Mouse (Mus musculus) heart, embryonic 11.5 days (tissue): Measurements from ENCODE around the gene Fas. TPM values are rescaled to one million over a fixed set of nuclear protein-coding genes. Genes with fewer than 3 reads are reported as not detected.

ENCODE experiments used
- ATAC-seq: fragments of 200-750 bp; cut with Nextera tagmentation; replicated peaks from 2 replicates; pipeline ENCODE4 v1.8.0; 2017; ENCODE audit warnings: moderate library complexity; ENCODE audit not compliant: insufficient number of reproducible peaks, low FRiP score, low TSS enrichment
- H3K27ac ChIP-seq: fragments of 300-500 bp; sonication (generic); 2 replicates; pipeline ENCODE4 v1.5.1; 2014; ENCODE audit warnings: mild to moderate bottlenecking, low read depth, low read length
- H3K27me3 ChIP-seq: fragments of 300-500 bp; sonication (generic); 2 replicates; pipeline ENCODE4 v1.6.1; 2014; ENCODE audit warnings: mild to moderate bottlenecking, low read length, mixed read lengths; ENCODE audit not compliant: control insufficient read depth, insufficient read depth
- H3K36me3 ChIP-seq: fragments of 300-500 bp; sonication (generic); 2 replicates; pipeline ENCODE4 v1.6.1; 2014; ENCODE audit warnings: mild to moderate bottlenecking, low read length, moderate library complexity, mixed read lengths; ENCODE audit not compliant: control insufficient read depth, insufficient read depth
- H3K4me1 ChIP-seq: fragments of 300-500 bp; sonication (generic); 2 replicates; pipeline ENCODE4 v1.6.1; 2014; ENCODE audit warnings: low read length; ENCODE audit not compliant: control insufficient read depth, insufficient read depth
- H3K4me2 ChIP-seq: fragments of 300-500 bp; sonication (generic); 2 replicates; pipeline ENCODE4 v1.6.1; 2014; ENCODE audit warnings: mild to moderate bottlenecking, moderate library complexity
- H3K4me3 ChIP-seq: fragments of 300-500 bp; sonication (generic); 2 replicates; pipeline ENCODE4 v1.5.1; 2014; ENCODE audit warnings: low read depth, low read length
- H3K9ac ChIP-seq: fragments of 300-500 bp; sonication (generic); 2 replicates; pipeline ENCODE4 v1.6.1; 2014; ENCODE audit warnings: mild to moderate bottlenecking, low read depth, low read length, moderate library complexity
- H3K9me3 ChIP-seq: fragments of 300-500 bp; sonication (generic); replicated peaks from 2 replicates; pipeline ENCODE4 v1.6.1; 2016; ENCODE audit warnings: low read length; ENCODE audit not compliant: control insufficient read depth
- WGBS: fragments of 180-500 bp; shearing (Covaris S2); extraction: QIAGEN DNeasy Blood & Tissue Kit; methylation state at CpG from one replicate; pipeline ENCODE4 v1.1.7; 2014; ENCODE audit not compliant: insufficient replicate concordance; 5-methylcytosine and 5-hydroxymethylcytosine counted together
- polyA plus RNA-seq: library from polyadenylated mRNA; unstranded; fragments of >200 nt; fragmentation: Nextera tagmentation; extraction: Ambion mirVana; gene quantifications from 2 replicates; pipeline ENCODE4 v1.2.1, GENCODE M21; 2014

Fas gene
- polyA plus RNA-seq, 1 experiment from 2014 or later: 2.1 TPM

- H3K27ac ChIP-seq: no peak overlapping the region
- no peaks in the 10 kb centered on the region for H3K9me3 ChIP-seq
- no peak overlapping the region for H3K9ac ChIP-seq
- H3K4me3 ChIP-seq: no peak overlapping the region
- WGBS: 24% methylated on average over 1 of the region's 1 CpGs
- ATAC-seq: no peak
- no peaks in the 10 kb centered on the region for H3K27me3 ChIP-seq
- H3K36me3 ChIP-seq: no peaks in the 10 kb centered on the region
- H3K4me2 ChIP-seq: no peak overlapping the region
- peaks cover 4% of the 10 kb centered on the region; the same call in 1 of the 2 replicates for H3K4me1 ChIP-seq
These were observed 8.1 kb downstream of the Fas start for GRCm38 (mm10) chr19:34298531-34298930.

- Histone ChIP-seq H3K9ac (no peak overlapping the region), H3K36me3 (no peaks in the 10 kb centered on the region), H3K27ac (no peak overlapping the region), H3K9me3 (no peaks in the 10 kb centered on the region), H3K4me3 (no peak overlapping the region), H3K4me1 (peaks cover 4% of the 10 kb centered on the region; the same call in 1 of the 2 replicates), H3K4me2 (no peak overlapping the region), H3K27me3 (no peaks in the 10 kb centered on the region)
- no peak for ATAC-seq
- whole genome bisulfite sequencing: 61% methylated on average over 4 of the region's 4 CpGs
These were observed 8.8 kb downstream of the Fas start for GRCm38 (mm10) chr19:34299229-34299628.

GRCm38 (mm10) chr19:34300430-34300829 is 10.0 kb downstream of the Fas start:
- Histone ChIP-seq H3K27me3 (no peaks in the 10 kb centered on the region), H3K4me3 (no peak overlapping the region), H3K36me3 (no peaks in the 10 kb centered on the region), H3K9ac (no peak overlapping the region), H3K4me1 (peaks cover 4% of the 10 kb centered on the region; the same call in 1 of the 2 replicates), H3K4me2 (no peak overlapping the region), H3K27ac (no peak overlapping the region), H3K9me3 (no peaks in the 10 kb centered on the region)
- WGBS: 69% methylated on average over 2 of the region's 2 CpGs
- no peak for ATAC-seq

- Histone ChIP-seq H3K4me2 (no peak overlapping the region), H3K27me3 (no peaks in the 10 kb centered on the region), H3K4me3 (no peak overlapping the region), H3K27ac (no peak overlapping the region), H3K4me1 (peaks cover under 1% of the 10 kb centered on the region; the same call in 1 of the 2 replicates), H3K36me3 (no peaks in the 10 kb centered on the region), H3K9me3 (no peaks in the 10 kb centered on the region), H3K9ac (no peak overlapping the region)
- no peak for ATAC-seq
These were observed 14.5 kb downstream of the Fas start for GRCm38 (mm10) chr19:34304917-34305316.

GRCm38 (mm10) chr19:34306794-34307193 is 16.3 kb downstream of the Fas start:
- WGBS: 76% methylated on average over 6 of the region's 6 CpGs
- Histone ChIP-seq H3K4me3 (no peak overlapping the region), H3K27ac (no peak overlapping the region), H3K36me3 (no peaks in the 10 kb centered on the region), H3K9ac (no peak overlapping the region), H3K27me3 (no peaks in the 10 kb centered on the region), H3K9me3 (no peaks in the 10 kb centered on the region), H3K4me1 (no peaks in the 10 kb centered on the region), H3K4me2 (no peak overlapping the region)
- ATAC-seq: no peak

- 63% methylated on average over 5 of the region's 5 CpGs for WGBS
- H3K9ac ChIP-seq: no peak overlapping the region
These were observed 21.8 kb downstream of the Fas start for GRCm38 (mm10) chr19:34312151-34312728.

GRCm38 (mm10) chr19:34328051-34328450 is 37.6 kb downstream of the Fas start:
- no peak for ATAC-seq
- H3K27me3 ChIP-seq: no peaks in the 10 kb centered on the region
- no peak overlapping the region for H3K4me3 ChIP-seq
- H3K36me3 ChIP-seq: no peaks in the 10 kb centered on the region
- no peak overlapping the region for H3K4me2 ChIP-seq
- H3K27ac ChIP-seq: no peak overlapping the region
- no peaks in the 10 kb centered on the region for H3K4me1 ChIP-seq
- H3K9ac ChIP-seq: no peak overlapping the region
- no peaks in the 10 kb centered on the region for H3K9me3 ChIP-seq
- 59% methylated on average over 3 of the region's 3 CpGs for WGBS

More at GRCm38 (mm10) chr19:34312151-34312728, 21.8 kb downstream of the Fas start:
- Histone ChIP-seq H3K27me3 (no peaks in the 10 kb centered on the region), H3K9me3 (no peaks in the 10 kb centered on the region), H3K27ac (no peak overlapping the region), H3K4me2 (no peak overlapping the region), H3K4me1 (no peaks in the 10 kb centered on the region), H3K36me3 (no peaks in the 10 kb centered on the region), H3K4me3 (no peak overlapping the region)
- no peak for ATAC-seq

- Histone ChIP-seq H3K4me2 (no peak overlapping the region), H3K9ac (no peak overlapping the region), H3K27ac (no peak overlapping the region), H3K4me1 (no peaks in the 10 kb centered on the region), H3K36me3 (no peaks in the 10 kb centered on the region), H3K4me3 (no peak overlapping the region), H3K27me3 (no peaks in the 10 kb centered on the region), H3K9me3 (no peaks in the 10 kb centered on the region)
- ATAC-seq: no peak
- WGBS: 3% methylated on average over 2 of the region's 2 CpGs
These were observed 43.8 kb downstream of the Fas start for GRCm38 (mm10) chr19:34334300-34334699.

- Histone ChIP-seq H3K4me3 (no peak overlapping the region), H3K27ac (no peak overlapping the region), H3K36me3 (no peaks in the 10 kb centered on the region), H3K4me2 (no peak overlapping the region), H3K4me1 (peaks cover 5% of the 10 kb centered on the region), H3K9me3 (no peaks in the 10 kb centered on the region), H3K9ac (no peak overlapping the region), H3K27me3 (no peaks in the 10 kb centered on the region)
- no peak for ATAC-seq
- 80% methylated on average over 2 of the region's 2 CpGs for WGBS
These were observed 54.2 kb downstream of the Fas start for GRCm38 (mm10) chr19:34344702-34345101.
